Mouse (Mus musculus): ENCODE data around the gene Sphk1. TPM values are rescaled to one million over a fixed set of nuclear protein-coding genes. Genes with fewer than 3 reads are reported as not detected.

The Sphk1 gene
- total and polyA plus RNA-seq, 2 experiments from 2014 or later = 1.9 to 2.0 TPM

GRCm38 (mm10) chr11:116523699-116524189, 7.0 kb upstream of the Sphk1 start:
- TF ChIP-seq EP300 (IDR thresholded peaks at IDR 0.05; ENCODE audit: low read depth) = no peak
- TF ChIP-seq CTCF (IDR thresholded peaks at IDR 0.05; ENCODE audit: low read depth) = no peak

GRCm38 (mm10) chr11:116528636-116529320, 1.9 kb upstream of the Sphk1 start:
- TF ChIP-seq CTCF (IDR thresholded peaks at IDR 0.05; ENCODE audit: low read depth) (no peak), EP300 (IDR thresholded peaks at IDR 0.05; ENCODE audit: low read depth) (no peak)
- ATAC-seq (ENCODE audit: insufficient read depth, low read depth) (no peak), DNase-seq (ENCODE audit: low spot score) (no peak)
- Histone ChIP-seq H3K27ac (ENCODE audit: low read depth) (no peak overlapping the region), H3K9me3 (replicated peaks; ENCODE audit: control insufficient read depth, low read length) (no peaks in the 10 kb centered on the region), H3K36me3 (replicated peaks; ENCODE audit: control insufficient read depth, insufficient read depth, low read length) (no peaks in the 10 kb centered on the region), H3K4me3 (ENCODE audit: low read depth, low read length) (no peak overlapping the region), H3K4me1 (ENCODE audit: control insufficient read depth, insufficient read depth) (peaks cover 28% of the 10 kb centered on the region), H3K4me2 (ENCODE audit: low read depth, low read length) (no peak overlapping the region), H3K9ac (replicated peaks; ENCODE audit: low read depth, low read length) (no peak overlapping the region), H3K27me3 (ENCODE audit: control insufficient read depth, insufficient read depth, low read length) (peaks cover 42% of the 10 kb centered on the region)
- 84% methylated on average over 8 of the region's 8 CpGs for WGBS

More at GRCm38 (mm10) chr11:116523699-116524189, 7.0 kb upstream of the Sphk1 start:
- Histone ChIP-seq H3K9me3 (replicated peaks; ENCODE audit: control insufficient read depth, low read length) (no peaks in the 10 kb centered on the region), H3K4me1 (ENCODE audit: control insufficient read depth, insufficient read depth) (peaks cover 22% of the 10 kb centered on the region), H3K9ac (replicated peaks; ENCODE audit: low read depth, low read length) (0 out of 2 replicates have a peak overlapping the region, but pooled peaks have one; percentile 13), H3K4me3 (ENCODE audit: low read depth, low read length) (no peak overlapping the region), H3K27me3 (ENCODE audit: control insufficient read depth, insufficient read depth, low read length) (no peaks in the 10 kb centered on the region), H3K36me3 (replicated peaks; ENCODE audit: control insufficient read depth, insufficient read depth, low read length) (no peaks in the 10 kb centered on the region), H3K4me2 (ENCODE audit: low read depth, low read length) (no peak overlapping the region), H3K27ac (ENCODE audit: low read depth) (peak overlapping the region; percentile 86)
- WGBS = 31% methylated on average over 5 of the region's 5 CpGs
- peak; percentile 83 for DNase-seq (ENCODE audit: low spot score)
- ATAC-seq (ENCODE audit: insufficient read depth, low read depth) = peak; percentile 82

- DNase-seq (ENCODE audit: low spot score) (no peak), ATAC-seq (ENCODE audit: insufficient read depth, low read depth) (no peak)
- TF ChIP-seq EP300 (IDR thresholded peaks at IDR 0.05; ENCODE audit: low read depth) = no peak
- TF ChIP-seq CTCF (IDR thresholded peaks at IDR 0.05; ENCODE audit: low read depth) = no peak
- no peaks in the 10 kb centered on the region for H3K9me3 ChIP-seq (replicated peaks; ENCODE audit: control insufficient read depth, low read length)
- 3% methylated on average over 48 of the region's 48 CpGs for WGBS
- no peaks in the 10 kb centered on the region for H3K36me3 ChIP-seq (replicated peaks; ENCODE audit: control insufficient read depth, insufficient read depth, low read length)
- H3K9ac ChIP-seq (replicated peaks; ENCODE audit: low read depth, low read length) = peak overlapping the region; percentile 56; the same call in 1 of the 2 replicates
- H3K4me3 ChIP-seq (ENCODE audit: low read depth, low read length) = peak overlapping the region; percentile 59
- peaks cover 57% of the 10 kb centered on the region for H3K27me3 ChIP-seq (ENCODE audit: control insufficient read depth, insufficient read depth, low read length)
- no peak overlapping the region for H3K27ac ChIP-seq (ENCODE audit: low read depth)
- H3K4me1 ChIP-seq (ENCODE audit: control insufficient read depth, insufficient read depth) = peaks cover 25% of the 10 kb centered on the region
- H3K4me2 ChIP-seq (ENCODE audit: low read depth, low read length) = peak overlapping the region; percentile 91
Observed at GRCm38 (mm10) chr11:116531371-116532191, 856 bp downstream of the Sphk1 start.

GRCm38 (mm10) chr11:116532262-116532809, 1.6 kb downstream of the Sphk1 start:
- Histone ChIP-seq H3K4me3 (ENCODE audit: low read depth, low read length) (peak overlapping the region; percentile 59), H3K27me3 (ENCODE audit: control insufficient read depth, insufficient read depth, low read length) (peaks cover 57% of the 10 kb centered on the region), H3K4me2 (ENCODE audit: low read depth, low read length) (peak overlapping the region; percentile 91), H3K27ac (ENCODE audit: low read depth) (peak overlapping the region; percentile 66), H3K4me1 (ENCODE audit: control insufficient read depth, insufficient read depth) (peaks cover 29% of the 10 kb centered on the region), H3K9ac (replicated peaks; ENCODE audit: low read depth, low read length) (peak overlapping the region; percentile 56), H3K9me3 (replicated peaks; ENCODE audit: control insufficient read depth, low read length) (no peaks in the 10 kb centered on the region), H3K36me3 (replicated peaks; ENCODE audit: control insufficient read depth, insufficient read depth, low read length) (no peaks in the 10 kb centered on the region)
- TF ChIP-seq EP300 (IDR thresholded peaks at IDR 0.05; ENCODE audit: low read depth) = no peak
- no peak for TF ChIP-seq CTCF (IDR thresholded peaks at IDR 0.05; ENCODE audit: low read depth)
- DNase-seq (ENCODE audit: low spot score) = no peak
- no peak for ATAC-seq (ENCODE audit: insufficient read depth, low read depth)
- under 1% methylated on average over 30 of the region's 30 CpGs for WGBS

GRCm38 (mm10) chr11:116532810-116533338, 2.1 kb downstream of the Sphk1 start:
- Histone ChIP-seq H3K27me3 (ENCODE audit: control insufficient read depth, insufficient read depth, low read length) (peaks cover 57% of the 10 kb centered on the region), H3K9ac (replicated peaks; ENCODE audit: low read depth, low read length) (peak overlapping the region; percentile 56), H3K4me2 (ENCODE audit: low read depth, low read length) (peak overlapping the region; percentile 91), H3K4me1 (ENCODE audit: control insufficient read depth, insufficient read depth) (peaks cover 29% of the 10 kb centered on the region), H3K27ac (ENCODE audit: low read depth) (peak overlapping the region; percentile 66), H3K36me3 (replicated peaks; ENCODE audit: control insufficient read depth, insufficient read depth, low read length) (no peaks in the 10 kb centered on the region), H3K9me3 (replicated peaks; ENCODE audit: control insufficient read depth, low read length) (no peaks in the 10 kb centered on the region), H3K4me3 (ENCODE audit: low read depth, low read length) (peak overlapping the region; percentile 59)
- DNase-seq (ENCODE audit: low spot score) (no peak), ATAC-seq (ENCODE audit: insufficient read depth, low read depth) (peak; percentile 52)
- no peak for TF ChIP-seq EP300 (IDR thresholded peaks at IDR 0.05; ENCODE audit: low read depth)
- TF ChIP-seq CTCF (IDR thresholded peaks at IDR 0.05; ENCODE audit: low read depth) = no peak
- WGBS = under 1% methylated on average over 50 of the region's 50 CpGs
